Mouse (Mus musculus): ENCODE measurements around the gene Fam193a.
A peak's percentile ranks its signal among the peaks of the same experiment; 100 is the strongest.

The Fam193a gene

DNA sequence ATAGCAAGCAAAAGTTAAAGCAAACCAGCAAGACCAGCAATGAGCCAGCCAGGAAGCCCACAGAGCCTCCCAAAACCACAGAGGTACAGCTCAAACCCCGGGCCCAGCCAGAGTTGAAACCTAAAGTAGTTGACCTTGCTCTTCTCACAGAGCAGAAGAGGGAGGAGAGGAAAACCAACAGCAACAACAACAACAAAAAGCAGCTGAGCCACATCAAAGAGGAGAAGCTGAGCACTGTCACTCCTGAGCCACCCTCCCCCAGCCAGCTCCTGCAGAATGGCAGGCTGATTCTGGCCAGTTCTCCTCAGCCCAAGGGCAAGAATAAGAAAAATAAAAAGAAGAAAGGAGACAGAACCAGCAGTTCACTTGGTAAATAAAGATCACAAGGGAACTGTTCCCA, 96.3 kb downstream of the Fam193a start:
- no peak for DNase-seq

DNA sequence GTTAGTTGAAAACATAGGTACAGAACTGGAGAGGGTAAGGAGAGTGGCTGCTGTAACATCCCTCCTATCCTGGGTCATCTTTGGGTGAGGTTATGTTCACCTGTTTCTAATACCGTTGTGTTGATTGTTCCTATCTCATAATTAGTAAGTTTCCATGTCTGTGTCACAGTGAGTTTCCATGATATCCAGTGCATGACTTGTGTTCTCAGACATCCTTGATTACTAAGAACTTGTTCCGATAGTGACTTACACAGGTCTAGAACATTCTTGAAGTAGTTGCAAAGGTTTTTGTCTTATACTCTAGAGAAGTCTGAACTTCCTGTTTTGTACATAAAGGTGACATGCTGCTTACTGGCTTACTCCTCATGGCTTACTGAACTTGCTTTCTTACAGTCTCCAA, 96.9 kb downstream of the Fam193a start:
- DNase-seq, result no peak

DNA sequence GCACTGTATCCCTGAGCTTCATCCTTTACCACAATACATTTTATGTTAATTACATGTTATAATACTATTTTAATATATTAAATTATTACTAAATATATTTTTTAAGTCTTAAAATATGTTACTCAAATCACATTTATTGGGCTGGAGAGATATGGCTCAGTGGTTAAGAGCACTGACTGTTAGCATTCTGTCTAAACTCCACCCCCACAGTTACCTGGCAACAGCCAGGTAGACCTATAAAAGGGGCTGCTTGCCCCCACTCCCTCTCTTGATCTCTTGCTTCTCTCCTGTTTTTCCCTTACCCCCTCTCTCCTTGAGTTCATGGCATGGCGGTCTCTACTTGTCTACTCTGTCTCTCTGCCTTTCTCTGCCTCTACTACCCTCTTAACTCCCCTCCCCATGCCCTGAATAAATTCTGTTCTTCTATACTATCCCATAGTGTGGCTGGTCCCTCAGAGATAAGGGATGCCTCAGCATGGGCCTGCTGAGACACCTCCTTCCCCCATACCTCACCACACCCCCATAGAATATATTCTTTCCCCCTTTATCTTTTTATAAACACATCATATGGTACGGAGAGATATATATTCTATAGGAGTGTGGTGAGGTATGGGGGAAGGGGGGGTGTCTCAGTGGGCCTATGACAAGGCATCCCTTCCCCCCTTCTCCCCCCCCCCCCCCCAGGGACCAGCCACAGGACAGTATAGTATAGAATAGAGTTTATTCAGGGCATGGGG, 98.5 kb downstream of the Fam193a start:
- no peak for DNase-seq

DNA sequence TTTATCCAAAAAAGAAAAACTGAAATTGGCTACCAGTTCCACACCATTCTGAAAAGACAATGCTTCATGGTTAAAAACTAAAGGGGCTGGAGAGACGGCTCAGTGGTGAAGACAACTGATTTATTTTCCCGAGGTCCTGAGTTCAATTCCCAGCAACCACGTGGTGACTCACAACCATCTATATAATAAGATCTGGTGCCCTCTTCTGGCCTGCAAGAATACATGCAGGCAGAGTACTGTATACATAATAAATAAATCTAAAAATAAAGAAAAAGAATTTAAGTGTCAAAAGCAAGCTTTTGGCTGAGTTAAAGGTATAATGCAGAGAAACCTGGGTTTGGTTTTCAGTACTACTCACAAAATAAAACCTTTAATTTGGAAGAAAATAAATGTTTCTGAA, 111.2 kb downstream of the Fam193a start:
- DNase-seq, result no peak

DNA sequence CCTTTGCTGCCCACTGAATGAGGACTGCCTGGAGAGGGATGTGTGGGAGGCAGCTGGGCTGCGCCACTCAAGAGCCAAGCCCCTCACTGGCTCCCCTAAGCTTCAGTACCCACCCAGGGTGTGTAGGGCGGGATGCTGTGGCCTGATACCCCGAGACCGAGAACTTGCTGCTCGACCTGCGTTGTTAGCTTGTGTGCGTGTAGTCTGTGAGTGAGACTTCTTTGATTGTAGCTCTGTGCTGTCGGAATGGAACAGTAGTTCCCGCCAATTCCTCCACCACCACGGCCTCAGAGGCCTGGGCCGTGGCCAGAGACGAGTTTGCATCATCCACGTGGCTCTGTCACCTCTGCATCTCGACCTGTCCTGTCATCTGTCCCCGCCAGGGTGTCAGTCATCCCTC, 116.0 kb downstream of the Fam193a start:
- no peak for DNase-seq

DNA sequence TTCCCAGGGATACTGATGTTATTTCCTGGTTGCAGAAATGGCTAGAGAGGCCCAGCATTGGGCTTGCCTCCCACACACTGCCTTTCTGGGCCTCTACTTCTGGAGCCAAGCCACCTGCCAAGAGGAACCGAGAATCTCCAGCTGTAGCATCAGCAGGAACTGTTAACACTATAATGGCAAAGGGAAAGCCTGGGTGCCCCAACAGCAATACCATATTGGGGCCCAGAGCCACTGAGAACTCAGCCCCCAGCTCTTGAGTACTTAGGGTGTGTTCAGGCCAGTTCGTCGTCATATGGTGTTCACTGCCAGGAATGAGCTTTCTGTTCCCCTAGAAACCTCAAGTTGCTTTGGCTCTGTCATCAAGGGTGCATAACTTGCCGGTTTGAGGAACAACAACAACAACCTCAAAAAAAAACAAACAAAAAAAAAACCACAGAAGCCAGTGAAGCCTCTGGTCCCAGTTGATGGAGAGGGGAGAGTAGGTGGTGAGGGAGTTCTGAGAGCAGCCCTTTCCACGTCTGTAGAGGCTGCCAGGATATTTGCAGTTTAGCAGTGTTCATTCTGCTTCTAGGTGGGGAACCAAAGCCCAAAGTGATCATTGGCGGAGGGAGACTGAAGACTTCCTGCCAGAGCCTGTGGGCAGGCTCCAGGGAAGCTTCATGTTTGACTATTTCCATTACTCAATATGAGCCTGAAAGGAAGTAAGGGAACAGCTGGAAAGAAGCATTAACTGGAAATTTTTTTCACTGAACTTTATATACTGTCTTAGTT, 117.8 kb downstream of the Fam193a start:
- no peak for DNase-seq

DNA sequence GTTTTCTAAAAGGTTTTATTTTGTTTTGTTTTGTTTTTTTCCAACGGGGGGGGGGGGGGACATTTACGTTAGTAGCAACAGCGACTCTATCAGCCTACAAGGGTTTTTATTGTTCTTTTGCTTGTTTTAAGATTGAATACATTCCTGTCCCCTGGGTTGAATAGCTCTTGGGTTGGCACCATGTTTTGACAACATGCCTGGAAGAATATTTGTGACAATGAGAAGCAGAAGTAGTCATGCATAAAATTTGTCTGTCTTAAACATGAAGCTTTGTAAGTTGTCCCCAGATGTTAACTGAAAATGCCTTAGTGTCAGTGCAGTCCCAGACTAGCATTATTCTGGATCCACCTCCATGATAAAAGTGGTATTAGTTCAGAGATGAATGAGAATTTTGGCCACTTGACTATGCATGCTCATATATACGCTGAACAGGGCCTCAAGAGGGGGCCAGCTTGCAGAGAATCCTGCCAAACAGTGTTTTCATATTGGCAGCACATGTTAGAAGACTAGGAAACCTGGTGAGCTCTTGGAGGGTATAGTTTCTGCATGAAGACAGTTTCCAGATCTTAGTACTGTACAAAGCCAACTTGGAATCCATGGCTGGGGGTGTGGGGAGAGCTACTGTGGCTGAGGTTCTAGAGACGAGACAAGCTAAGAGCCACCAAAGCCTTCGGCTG, 119.1 kb downstream of the Fam193a start:
- no peak for DNase-seq

DNA sequence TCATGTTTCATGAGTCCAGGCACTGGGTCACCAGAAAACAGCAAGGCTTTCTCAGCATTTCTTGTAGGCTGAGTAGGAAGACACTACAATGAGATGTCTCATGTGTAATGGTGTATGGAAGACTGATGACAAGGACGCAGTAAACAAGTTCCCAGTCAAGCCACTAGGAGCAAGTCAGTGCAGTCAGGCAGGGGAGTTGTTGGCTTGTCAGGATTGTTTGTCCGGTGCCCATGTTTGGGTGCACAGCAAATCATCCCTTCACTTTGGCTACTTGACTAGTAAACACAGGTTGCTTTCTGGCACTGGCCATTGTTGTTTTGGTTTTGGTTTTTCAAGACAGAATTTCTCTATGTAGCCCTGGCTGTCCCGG, 119.7 kb downstream of the Fam193a start:
- DNase-seq, result no peak

DNA sequence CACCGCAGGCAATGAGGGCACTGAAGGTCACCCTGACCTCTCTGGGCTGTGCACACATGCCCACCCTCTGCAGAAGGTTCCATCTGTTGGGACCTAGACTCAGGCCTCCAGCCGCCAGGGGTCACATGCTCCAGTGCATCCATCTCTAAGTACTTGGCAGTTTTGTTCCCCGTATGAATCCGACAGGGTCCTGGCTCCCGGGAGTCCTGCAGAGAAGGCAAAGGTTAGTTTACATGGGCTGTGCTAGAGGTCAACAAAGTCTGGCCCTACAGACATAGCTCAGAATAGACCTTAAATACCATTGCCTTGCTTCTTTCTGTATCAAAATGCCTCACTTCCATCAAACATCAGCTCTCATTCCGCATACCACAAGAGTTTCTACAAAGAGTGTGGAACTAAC, 127.0 kb downstream of the Fam193a start:
- no peak for DNase-seq

DNA sequence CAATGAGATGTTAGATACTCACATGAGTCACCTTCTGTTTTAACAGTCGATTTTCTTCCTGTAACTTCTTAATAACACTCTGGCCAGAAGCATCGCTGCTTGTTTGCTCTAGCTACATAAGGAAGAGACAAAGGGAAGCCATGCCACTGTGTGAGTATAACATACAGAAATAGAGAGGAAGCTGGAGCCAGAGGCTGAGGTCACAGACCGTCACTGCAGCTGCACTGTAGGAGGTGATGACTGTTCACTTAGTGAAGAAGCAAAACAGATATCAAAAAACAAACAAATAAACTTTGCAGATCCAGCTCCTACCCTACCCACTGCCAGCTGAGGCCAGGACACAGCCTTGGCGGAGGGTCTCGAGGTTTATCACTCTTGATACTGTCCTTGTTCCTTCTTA, 131.2 kb downstream of the Fam193a start:
- no peak for DNase-seq

DNA sequence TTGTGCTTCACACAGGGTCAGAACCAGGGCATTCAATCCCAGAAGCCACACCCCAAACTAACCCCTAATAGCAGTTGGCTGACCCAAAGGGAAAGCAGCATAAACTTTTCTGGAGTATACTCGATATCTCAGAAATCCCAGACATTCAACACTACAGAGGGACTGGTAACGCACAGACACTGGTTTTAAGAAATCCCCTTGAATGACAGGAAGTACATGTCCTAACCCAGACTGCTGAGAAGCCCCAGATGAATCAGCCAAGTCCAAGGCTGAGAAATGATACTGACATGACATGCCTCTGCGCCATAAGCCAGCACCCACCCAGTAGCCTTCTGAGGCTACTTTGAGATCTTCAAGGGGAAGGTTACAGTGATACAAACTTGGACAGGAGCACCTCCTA, 131.9 kb downstream of the Fam193a start:
- DNase-seq, result no peak

DNA sequence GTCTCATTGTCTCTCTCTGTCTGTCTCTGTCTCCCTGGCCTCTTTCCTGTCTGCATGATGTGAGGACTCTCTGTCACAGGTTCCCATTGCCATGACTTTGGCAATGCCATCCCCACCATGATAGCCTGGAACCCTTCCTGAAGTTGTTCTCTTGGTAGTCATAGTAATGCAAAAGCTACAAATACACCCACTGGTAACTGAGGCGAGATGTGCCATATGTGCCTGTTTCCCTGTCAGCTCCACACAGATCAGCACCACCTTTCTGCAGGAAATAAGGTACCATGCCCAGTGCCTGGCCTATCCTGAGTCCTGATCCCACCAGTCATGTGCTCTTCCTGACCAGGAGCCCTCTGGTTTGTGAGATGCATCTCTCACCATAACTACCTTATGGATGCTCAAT, 132.7 kb downstream of the Fam193a start:
- no peak for DNase-seq

DNA sequence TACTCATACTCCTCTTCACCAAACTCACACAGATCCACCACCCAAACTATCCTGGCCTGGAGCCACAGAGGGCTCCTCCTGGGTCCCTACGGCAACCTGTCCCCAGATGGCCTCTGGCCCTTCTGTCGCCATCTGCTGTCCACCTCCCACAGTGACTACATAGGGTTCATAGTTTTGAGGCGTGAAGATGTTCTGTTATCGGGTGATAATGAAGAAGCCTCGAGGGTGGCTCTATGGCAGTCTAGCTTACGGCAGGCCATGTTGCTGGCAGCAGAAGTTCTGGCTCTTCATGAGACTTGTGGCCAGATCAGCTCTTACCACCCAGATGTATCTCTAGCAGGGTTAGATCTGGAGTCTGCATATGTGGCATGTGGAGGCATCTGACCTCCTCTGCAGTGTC, 133.1 kb downstream of the Fam193a start:
- no peak for DNase-seq

DNA sequence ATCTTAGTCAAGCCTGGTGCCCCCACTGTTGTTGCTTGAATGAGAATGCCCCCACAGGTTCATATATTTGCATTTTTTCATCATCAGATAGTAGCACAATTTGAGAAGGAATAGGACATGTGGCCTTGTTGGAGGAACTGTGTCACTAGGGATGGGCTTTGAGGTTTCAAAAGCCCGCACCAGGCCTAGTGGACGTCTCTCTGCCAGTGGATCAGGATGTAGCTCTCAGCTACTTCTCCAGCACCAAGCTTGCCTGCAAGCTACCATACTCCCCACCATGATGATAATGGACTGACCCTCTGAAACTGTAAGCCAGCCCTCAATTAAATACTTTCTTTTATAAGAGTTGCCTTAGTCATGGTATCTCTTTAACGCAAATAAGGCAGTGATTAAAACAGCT, 142.8 kb downstream of the Fam193a start:
- DNase-seq, result no peak

DNA sequence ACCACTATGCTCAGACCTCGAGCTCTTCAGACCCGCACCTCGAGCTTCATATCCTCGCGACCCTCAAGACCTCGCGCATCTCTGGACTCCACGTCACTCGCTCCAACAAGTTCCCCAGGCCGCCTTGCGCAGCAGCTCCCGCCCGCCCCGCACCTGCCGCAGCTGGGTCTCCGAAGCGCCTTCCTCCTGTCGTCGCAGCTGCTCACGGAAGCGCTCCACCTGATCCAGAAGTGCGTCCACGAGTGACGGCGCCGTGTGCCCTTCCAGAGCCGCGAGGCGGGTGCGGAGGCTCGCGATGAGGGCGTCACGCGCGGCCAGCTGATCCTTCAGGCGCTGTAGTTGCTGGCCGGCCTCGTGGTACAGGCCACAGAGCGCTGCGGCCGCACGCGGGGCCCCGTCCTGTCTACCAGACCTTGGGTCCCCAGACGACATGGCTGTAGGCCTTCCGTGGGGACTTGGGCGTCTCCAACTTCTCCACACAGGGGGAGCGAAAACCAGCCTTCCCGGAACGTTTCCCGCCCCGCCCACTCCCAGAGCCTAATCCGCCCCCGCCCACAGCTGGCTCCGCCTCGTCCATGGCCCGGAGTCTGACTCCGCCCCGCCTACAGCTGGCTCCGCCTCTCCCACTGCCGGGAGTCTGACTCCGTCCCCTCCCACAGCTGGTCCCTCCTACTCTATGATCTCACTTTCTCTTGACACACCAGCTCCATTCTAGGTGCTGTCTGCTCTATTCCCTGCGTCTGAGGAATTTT, 143.9 kb downstream of the Fam193a start, which contains the start of gene Tnip2:
Gene Tnip2, minus strand, starts transcription at position 526 of the 752 bp plus-strand sequence.
- DNase-seq, result peak; percentile 73

DNA sequence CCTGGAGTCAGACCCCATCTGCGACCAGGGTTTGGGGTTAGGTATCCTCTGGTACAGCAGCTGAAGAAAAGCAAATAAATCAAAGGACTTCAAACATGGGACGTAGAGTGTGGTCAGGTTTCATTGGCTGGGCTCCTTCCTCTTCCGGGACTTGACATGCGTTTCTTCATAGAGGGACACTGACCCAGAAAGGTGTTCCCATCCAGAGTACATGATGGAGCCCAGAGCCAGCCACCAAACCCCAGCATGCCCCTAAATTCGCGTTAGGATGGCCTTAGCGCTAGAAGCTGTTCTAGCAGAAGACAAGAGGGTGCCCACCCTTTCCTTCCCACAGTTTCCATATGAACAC, 144.5 kb downstream of the Fam193a start:
- DNase-seq, result no peak

DNA sequence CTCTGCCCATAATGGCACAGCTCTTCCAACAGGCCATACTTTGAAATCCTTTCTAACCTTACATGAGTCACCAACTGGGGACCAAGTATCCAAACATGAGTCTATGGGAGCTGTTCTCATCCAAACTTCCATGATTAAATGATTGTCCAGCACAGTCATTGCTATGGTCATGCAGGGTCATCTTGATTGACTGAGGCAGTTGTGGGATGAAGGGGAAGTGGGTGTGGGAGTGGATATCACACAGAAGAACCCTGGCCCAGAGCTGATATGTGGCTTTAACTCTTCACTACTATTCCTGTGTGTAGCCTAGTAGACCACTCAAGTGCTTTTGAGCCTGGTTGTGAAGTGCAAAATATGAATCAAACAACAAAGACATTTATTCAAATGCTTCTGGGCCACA, 145.4 kb downstream of the Fam193a start:
- no peak for DNase-seq

DNA sequence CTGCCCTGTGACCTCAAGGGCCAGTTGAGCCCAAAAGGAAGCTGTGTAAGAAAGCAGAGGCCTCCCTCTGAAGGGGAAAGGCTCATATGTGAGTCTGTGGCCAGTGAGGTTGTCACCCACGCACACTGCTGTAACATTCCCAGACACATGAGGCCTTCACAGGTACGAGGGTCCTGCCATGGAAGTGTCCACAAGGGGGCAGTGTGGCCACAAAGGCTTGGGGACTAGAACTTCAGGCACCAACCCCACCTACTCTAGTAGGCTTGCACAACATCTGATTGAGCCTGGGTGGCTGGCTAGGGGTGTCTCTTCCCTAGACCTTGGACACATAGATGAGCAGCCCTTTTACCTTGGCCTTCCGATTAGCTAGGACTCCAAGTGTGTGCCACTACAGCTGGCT, 148.2 kb downstream of the Fam193a start:
- DNase-seq, result peak; percentile 77

DNA sequence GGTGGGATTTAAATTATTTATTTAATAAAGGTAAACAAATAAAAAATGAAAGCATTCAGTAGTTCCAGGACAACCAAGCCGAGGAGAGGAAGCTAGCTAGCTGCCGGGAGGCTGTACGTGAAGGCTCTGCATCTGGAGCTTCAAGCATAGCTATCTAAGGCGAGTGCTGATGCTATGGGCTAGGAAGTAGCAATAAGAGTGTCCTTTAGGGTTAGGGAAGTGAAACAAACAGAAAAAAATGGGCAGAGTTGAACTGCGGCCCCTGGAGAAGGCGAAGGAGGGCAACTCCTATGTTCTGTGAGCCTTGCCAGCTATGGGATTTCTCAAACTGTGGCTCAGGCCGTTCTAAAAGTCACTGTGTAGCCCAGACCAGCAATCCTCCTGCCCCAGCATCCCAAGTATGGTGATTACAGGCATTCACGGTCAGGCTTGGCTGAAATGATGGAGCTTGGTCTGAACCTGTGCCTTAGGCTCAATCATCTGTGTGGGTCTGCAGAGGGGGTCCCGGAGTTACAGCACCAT, 149.7 kb downstream of the Fam193a start:
- DNase-seq, result no peak

DNA sequence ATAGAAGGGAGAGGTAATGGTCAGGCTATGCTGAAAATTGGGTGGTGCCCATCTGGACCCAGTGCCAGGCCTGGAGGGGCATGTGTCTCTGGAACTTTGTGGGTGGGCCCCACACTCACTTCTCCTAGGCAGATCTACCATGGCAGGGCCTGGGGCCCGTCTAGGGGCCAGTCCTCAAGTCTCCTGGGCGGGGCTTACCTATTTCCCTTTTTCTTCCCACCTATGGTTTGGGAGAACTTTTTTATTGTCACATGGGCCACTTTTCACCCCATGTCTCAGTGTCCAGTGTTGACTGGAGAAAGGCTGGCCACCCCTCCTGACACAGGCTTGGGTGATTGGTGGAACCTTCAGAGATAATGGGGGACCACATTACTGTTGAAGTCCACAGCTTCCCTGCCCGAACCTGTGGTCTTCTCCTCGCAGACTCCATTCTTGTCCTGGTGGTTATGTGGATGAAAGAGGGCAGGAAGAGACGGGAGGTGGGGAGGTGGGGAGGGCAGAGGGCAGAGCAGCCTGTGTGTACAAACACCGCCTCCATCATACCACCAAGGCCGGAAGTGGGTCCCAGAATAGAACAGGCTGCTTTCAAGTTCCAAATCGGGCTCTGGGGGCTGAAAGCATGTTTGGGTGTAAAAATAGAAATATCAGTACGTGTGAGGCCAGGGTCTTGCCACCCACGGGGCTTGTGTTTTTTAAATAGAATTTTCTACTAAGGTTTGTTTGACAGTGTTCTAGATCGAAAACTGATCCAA, 150.9 kb downstream of the Fam193a start:
- no peak for DNase-seq

DNA sequence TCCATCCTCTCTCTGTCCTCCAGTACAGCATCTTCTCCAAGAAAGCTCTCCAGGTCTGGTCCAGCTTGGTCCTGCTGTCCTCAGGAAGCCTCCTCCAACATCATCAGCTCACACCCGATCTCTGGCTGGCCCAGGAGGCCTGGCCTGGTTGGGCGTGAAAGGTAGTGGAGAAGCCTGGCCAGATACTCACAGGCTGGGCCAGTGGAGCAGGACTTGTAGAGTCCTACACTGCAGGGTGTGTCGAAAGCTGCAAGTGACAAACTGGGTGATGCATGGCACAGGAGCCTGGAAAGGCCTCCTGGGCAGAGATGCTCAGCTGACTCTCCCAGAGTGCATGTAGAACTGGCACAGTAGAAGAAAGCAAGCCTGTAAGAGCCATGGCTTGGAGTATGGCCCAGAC, 151.6 kb downstream of the Fam193a start:
- no peak for DNase-seq

DNA sequence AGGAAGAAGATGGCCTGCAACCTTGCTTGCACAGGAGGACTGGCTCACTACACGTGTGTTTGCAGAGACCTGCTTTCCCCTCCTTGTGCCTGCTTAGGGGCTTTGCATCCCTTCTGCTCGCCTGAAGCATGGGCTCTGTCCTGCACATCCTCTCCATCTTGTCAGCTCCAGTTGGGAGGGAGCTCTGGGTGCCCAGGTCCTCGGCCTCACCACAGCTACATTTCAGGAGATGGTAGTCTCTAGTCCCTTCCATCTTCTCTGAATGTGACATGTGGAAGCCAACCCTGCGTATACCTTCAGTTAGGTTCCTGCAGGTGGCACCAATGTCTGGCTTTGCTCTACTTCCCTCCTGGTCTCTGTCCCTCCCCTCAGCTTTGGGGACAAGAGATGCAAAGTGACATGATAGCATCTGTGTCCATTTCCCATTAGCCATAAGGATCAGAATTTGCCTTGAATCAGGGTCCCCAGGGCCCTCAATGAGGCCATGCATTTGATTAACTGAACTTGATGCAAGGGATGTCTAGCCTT, 154.3 kb downstream of the Fam193a start:
- DNase-seq, result no peak

All from cerebellum, adult 9-10 months (tissue).